Mouse (Mus musculus) CD4-positive, CD25-positive, alpha-beta regulatory T cell, adult 2 months (primary cell): ENCODE data around the gene Gab2.
"Not testable (repeated sequence)": the region's sequence is repeated elsewhere in the genome, so short reads cannot be mapped to it uniquely, and the experiment has no call there.

Source experiments
- DNase-seq: peaks from one replicate; pipeline ENCODE4 v3.0.0-alpha.2; 2012; ENCODE audit warnings: low read depth, low spot score

The Gab2 gene

DNA sequence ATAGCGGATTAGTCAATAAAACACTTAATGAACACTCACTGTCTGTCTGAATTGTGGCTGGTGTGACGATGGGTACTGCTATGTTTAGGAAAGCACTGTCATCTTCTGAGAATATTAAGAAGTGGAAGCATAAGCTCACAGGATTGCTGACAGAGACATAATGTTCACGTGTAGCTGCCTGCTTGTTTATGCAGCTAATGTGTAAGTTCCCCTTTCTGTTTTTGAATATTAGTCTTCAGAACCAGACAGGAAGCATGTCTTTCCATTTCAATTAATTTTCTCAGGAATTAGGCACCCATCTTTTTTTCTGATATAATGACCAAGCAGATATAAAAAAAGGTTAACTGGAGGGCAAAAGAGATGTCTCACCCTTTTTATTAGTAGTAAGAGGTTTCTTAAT lies 55.1 kb downstream of the Gab2 start:
- no peak for DNase-seq

- no peak for DNase-seq
Measured at GRCm38 (mm10) chr7:97151082-97151813, 69.9 kb downstream of the Gab2 start.

DNA sequence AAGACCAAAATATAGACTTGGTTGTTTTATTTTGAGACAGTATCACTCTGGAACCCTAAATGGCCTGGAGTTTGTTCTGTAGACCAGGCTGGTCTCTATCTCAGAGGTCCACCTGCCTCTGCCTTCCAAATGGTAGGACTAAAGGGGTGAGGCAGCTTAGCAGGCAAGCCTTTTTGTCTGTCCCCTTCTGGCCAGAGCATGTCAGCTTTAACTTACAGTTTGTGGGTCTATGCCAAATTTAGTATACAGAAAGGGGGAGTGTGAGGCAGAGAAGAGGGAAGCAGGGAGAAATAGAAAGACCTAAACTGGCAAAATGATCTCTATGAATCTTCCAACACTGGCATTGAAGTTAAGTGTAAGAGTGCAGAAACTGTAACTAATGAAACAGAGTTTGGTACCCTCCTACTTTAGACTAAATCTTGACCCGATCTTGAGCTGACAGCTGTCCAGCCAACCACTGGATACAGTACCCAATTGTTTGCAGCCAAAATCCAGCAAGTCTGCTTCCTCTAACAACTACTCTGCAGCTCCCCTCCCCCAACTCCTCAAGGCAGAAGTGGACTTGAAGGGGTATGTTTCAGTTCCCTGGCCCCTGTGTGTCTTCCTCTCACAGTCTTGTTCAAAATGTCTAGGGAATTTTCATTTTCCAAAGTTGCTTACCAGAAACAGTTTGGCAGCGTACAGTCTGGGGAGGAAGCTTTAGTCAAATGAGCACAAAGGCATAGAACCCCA lies 73.5 kb downstream of the Gab2 start:
- DNase-seq = no peak

DNA sequence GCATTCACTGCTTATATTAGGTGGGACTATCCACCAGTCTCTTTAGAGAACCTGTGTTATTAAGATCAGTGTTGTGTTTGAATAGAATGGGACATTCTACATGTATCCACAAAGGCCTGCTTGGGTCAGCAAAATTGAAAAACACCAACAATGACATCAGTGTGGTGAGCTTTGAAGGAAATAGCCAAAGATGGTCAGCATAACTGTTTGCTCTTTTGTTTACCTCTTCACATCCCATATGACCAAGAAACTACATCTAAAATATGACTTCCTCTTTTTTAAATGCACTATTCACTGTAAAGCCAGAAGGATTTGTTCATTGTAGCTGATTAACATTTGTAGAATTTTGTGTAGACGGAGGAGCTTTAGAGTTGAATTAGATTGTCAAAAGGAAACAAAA lies 82.9 kb downstream of the Gab2 start:
- DNase-seq = no peak

DNA sequence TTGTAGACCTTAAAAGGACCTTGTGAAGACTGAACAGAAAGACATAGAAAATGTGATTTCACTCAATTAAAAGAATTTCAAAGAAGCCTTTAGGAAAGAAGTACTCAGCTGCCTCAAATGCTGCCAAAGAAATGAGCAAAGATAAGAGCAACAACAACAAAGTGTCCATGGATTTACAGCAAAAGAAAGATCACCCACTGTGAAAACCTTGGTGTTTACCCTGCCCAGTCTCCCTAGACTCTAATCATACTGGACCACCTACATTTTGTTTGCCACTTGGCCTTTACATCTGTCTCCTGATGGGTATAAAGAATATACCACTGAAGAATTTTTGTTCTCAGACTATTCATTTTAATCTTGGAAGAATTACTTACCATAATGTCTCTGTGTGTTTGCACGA lies 89.7 kb downstream of the Gab2 start:
- DNase-seq = no peak

DNA sequence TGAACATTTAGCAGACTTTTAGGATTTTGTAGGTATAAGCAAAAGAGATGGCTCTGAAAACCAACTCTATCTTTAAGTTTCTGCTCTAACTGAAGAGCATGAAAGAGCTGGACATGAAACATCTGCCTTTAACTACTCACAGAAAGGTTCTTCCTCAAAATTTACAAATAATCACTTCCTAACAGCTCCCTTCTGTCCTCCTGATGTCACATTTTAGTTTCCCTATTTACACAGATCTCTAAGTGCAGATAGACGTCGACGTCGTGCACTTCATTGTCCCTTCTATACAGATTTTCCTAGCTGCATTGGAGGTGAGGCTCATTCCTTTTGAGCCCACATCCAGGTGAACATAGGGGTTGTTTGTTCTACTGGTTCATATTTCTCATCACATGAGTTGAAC lies 90.3 kb downstream of the Gab2 start:
- no peak for DNase-seq

DNA sequence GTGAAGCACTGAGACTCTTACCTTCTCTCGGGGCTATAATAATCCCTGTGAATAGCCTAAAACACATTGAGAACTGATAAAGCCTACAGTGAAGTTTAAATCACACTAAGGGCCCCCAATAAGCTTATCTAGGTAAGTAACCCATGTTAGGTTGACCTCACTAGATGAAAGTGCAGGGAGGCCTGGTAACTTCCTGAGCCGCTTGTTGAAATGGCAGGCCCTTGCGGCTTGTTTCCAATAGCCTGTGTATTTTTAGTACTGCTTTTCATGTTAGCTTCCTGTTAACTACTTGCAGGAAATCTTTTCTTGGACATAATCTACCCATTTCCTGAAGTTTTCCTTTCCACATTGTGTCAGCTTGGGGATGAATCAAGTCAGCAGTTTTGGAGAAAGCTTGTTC lies 90.7 kb downstream of the Gab2 start:
- peak; percentile 2 for DNase-seq

DNA sequence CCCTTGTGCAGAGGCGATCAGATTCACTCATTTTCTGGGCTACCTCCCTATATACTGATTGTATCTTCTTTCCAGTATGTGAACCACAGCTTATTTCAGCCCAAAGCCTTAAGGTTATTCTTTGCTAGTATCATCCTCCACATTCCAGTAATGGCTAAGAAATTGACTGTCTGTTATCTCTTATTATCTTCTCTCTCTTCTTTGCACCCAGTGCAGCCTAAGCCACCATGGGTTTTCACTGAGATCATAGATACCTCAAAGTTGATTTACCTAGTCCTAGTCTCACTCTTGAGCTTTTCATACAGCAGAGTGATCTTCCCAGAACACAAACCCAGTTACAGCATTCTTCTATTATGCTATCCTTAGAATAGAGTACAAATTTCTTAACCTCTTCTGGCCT lies 100.5 kb downstream of the Gab2 start:
- DNase-seq = no peak

DNA sequence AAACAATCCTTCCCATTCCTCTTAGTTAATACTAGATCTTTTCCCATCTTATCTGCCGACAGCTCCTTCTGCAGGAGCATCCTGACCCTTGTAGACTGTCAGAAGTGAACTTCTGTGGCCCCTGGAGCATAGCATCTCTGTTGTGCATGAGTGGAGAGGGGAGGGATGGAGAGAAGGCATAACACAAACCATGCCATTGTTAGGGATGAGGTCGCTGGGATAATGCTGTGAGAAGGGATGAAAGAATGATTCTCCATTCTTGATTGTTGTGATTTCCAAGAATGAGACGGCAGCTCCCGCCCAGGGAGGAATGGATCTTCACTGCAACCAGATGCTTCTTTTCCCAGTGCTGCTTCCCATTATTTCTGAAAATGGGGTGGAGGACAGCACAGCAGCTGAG lies 102.0 kb downstream of the Gab2 start:
- DNase-seq = no peak

DNA sequence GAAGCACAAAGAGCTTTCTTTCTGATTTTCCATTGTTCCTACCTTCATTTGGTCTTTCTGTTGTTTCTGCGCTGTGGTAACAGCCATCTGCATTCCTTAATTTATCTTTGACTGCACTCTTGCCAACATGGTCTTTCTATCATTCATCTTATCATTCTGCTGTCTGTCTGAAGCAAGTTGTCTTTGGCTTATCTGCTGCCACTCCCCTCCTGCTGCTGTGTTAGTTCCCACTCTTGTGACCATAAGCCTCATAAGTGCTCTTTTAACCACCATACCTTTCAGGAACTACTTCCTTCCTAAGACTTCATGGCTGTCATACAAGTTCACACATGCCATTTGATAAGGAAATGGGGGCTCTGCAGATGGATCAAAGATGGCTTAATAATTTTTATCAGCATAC lies 102.6 kb downstream of the Gab2 start:
- DNase-seq = no peak

GRCm38 (mm10) chr7:97187387-97188081 lies 106.1 kb downstream of the Gab2 start:
- DNase-seq = no peak

DNA sequence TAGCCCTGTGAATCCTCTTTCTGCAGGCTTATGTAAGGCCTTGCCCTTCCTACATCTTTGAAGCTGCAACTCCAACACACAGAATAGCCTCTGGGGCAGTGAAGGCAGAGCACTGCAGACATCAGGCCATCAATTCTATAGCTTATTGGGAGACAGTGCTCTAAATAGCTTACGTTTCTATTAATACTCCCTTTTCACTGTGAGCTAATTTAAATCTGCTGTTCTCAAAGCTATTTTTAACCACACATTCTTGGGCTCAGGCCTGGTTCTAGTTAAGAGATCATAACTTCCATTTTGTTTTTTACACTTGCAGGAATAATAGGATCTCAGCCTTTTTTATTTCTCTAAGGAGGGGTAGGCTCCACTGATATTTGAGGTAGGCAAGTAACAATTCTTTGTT lies 107.7 kb downstream of the Gab2 start:
- no peak for DNase-seq

DNA sequence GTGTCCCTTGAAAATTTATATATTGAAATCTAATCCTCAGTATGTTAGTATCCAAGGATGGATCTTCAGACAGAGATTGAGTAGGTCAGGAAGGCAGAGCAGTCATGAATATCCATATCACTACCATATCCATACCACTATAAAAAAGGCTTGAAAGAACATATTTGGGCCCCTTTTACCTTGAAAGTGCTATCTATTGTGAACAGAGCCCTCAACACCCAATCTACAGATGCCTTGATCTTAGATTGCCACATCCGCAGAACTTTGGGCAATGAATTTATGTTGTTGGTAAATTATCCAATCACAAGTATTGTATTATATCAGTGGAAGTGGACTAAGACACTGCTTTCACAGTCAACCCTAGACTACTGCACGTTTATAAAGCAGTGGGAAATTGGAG lies 122.5 kb downstream of the Gab2 start:
- no peak for DNase-seq

DNA sequence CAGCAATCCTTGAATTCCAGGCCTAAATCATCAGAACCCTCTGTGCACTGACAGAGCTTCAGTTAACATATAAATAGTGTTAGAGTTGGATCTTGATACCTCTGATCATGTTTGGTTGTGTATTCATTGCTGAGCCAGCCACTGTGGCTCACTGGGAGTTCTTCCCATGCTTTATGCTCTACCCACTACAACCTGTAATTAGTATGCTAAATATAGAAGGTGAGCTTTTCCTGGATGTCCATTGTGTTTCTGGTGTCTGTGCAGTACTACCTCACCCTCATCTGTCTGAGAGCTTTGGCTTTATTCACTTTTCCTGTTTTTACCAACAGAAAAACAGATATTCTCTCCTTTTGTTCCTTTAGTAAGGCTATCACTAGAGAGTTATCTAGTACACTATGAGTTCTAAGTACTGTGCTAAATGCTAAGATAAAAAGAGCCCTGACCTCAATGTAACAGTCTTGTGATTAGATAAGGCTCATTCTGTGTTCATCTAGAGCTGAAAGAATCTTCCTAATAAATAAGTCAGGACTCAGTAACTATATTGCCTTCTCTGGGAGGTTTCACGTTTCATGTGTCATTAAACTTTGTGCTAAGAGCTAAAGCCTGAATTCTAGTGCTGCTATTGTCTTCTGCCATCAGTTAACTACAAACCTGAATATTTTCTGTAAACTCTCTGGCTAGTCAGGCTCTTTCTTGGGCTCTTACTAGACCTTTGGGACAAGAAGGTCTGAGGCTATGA lies 127.6 kb downstream of the Gab2 start:
- DNase-seq = no peak

DNA sequence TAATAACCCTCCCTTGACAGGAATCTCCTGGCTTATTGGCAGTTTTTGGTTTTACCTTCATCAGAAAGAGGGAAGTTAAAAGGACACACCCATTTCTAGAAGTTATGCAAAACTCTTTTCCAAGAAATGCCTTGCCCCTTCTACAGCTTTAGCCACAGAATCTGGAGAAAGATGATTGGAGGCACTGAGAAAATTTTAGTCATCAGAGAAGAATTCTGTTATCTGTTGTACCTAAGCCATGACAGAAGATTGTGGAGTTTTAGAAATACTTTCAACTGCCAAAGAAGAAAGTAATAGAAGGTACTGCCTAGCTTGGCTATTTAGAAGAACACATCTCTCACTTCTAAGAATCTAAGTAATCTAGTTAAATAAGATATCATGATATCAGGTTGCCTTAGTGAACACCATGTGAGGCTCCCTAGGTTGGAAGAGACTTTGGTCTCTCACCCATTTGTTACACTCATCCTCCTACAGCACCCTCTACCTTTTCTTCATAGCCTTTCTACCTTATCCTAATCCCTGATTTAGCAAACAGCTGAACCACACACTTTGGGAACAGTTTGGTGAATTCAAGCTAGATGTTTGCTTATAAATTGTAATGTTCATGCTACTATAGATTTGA lies 128.8 kb downstream of the Gab2 start:
- DNase-seq = no peak

GRCm38 (mm10) chr7:97211117-97211516 lies 129.7 kb downstream of the Gab2 start:
- peak; percentile 7 for DNase-seq

GRCm38 (mm10) chr7:97223836-97224235 lies 142.4 kb downstream of the Gab2 start:
- DNase-seq = no peak

- DNase-seq = no peak
Measured at GRCm38 (mm10) chr7:97245261-97245949, 164.0 kb downstream of the Gab2 start.

DNA sequence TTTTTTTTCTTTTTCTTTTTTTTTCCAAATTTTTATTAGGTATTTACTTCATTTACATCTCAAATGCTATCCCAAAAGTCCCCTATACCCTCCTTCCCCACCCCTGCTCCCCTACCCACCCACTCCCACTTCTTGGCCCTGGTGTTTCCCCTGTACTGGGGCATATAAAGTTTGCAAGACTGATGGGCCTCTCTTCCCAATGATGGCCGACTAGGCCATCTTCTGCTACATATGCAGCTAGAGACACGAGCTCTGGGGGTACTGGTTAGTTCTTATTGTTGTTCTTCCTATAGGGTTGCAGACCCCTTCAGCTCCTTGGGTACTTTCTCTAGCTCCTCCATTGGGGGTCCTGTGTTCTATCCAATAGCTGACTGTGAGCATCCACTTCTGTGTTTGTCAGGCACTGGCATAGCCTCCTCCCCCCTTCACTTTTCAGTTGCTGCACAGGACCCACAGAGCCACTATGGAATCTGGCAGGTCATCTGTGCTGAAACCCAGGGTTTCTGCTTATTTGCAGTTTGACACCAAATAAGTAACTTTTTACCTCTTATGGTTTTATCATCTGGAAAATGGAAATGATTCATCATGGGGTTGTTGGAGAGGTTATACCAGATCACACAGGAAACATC lies 164.7 kb downstream of the Gab2 start:
- DNase-seq = not testable (repeated sequence)

- DNase-seq = no peak
Measured at GRCm38 (mm10) chr7:97247661-97248060, 166.3 kb downstream of the Gab2 start.

- DNase-seq = no peak
Measured at GRCm38 (mm10) chr7:97248136-97248535, 166.8 kb downstream of the Gab2 start.
